Comparison of ENCODE assay signal across 28 mouse cellular contexts in the genomic region with DNA sequence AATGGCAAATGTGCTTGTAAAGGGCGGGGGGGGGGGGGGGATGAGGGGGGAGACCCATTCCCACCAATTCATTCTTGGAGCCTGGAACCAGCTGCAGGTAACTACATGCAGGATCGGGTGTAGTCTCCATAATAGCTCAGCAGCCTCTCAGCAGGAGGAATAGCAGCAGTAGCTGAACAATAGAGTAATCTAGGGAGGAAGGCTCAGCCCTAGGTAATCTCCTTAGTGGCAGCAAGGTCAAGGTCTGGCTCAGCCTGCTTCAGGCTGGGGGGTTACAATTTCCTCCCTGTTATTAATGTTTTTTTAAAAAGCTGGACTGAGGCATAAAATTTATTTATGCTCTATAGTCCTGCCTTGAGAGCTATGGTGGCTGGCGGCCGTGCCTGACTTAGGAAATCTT.
DNase-seq lines count a peak whose midpoint lies in the region; ATAC-seq and TF ChIP-seq lines count a peak whose summit lies in the region.
"Had no signal": no experiment of that assay in that cellular context is flagged by ENCODE, and none has a peak within 500 bp of the region (broad histone marks: within the 10 kb centered on the region; RNA-seq: fewer than 3 reads in every experiment).

No protein-coding gene starts in this region.

- peaks cover 35% of the 10 kb centered on the region for H3K9me3 ChIP-seq in E14TG2a.4 (ENCODE audit: low read length)
- no peaks in the 10 kb centered on the region; the same call in 1 of the 2 replicates for H3K9me3 ChIP-seq in midbrain, embryonic 11.5 days (ENCODE audit: control insufficient read depth, low read length)
- H3K9me3 ChIP-seq: embryonic facial prominence, embryonic 15.5 days; forebrain, embryonic 12.5 days; G1E had no signal

- DNase-seq in ES-CJ7 (ENCODE audit: low read depth, low spot score): peak; percentile 78
- peak; percentile 92 for DNase-seq in R1 (ENCODE audit: low read depth, low spot score)
- no peak for DNase-seq in cerebellum, postnatal 36 days
- no peak for DNase-seq in midbrain, embryonic 11.5 days (ENCODE audit: low spot score, missing footprints)
- DNase-seq in right cerebral cortex, postnatal 36 days (ENCODE audit: low spot score in 2 of 2): no peak
- DNase-seq: adrenal gland, adult 8-10 months; adrenal gland, postnatal 14 days; adrenal gland, postnatal 36 days; B cell, adult 2 months; cerebellum, adult 11-12 months; cerebellum, adult 2 months; cerebellum, adult 9-10 months; cerebellum, postnatal 10 days; cerebellum, postnatal 25 days; embryo, embryonic 11 days; forebrain, postnatal 0 days had no signal

- H3K27me3 ChIP-seq in E14TG2a.4 (ENCODE audit: insufficient read depth, low read length): no peaks in the 10 kb centered on the region
- no peaks in the 10 kb centered on the region for H3K27me3 ChIP-seq in midbrain, embryonic 11.5 days (ENCODE audit: control insufficient read depth, insufficient read depth, low read length)
- H3K27me3 ChIP-seq: CH12.LX; embryonic facial prominence, embryonic 13.5 days; embryonic facial prominence, embryonic 15.5 days; forebrain, embryonic 12.5 days; forebrain, embryonic 15.5 days; Patski had no signal

- 74% methylated on average over 4 of the region's 4 CpGs for WGBS in midbrain, embryonic 11.5 days

- TF ChIP-seq CTCF in E14TG2a.4 (conservative IDR thresholded peaks at IDR 0.05; ENCODE audit: low read length): no peak

- peaks cover 30% of the 10 kb centered on the region for H3K36me3 ChIP-seq in E14TG2a.4 (ENCODE audit: insufficient read depth, low read length)
- no peaks in the 10 kb centered on the region for H3K36me3 ChIP-seq in midbrain, embryonic 11.5 days (ENCODE audit: control insufficient read depth, insufficient read depth, low read length)
- H3K36me3 ChIP-seq: embryonic facial prominence, embryonic 13.5 days; embryonic facial prominence, embryonic 15.5 days; forebrain, embryonic 10.5 days; forebrain, embryonic 12.5 days; forebrain, embryonic 15.5 days; G1E had no signal

- ATAC-seq in midbrain, embryonic 11.5 days (ENCODE audit: low FRiP score): no peak
- ATAC-seq: activated CD4-positive, CD25-positive, alpha-beta regulatory T cell, adult 4 months; CD4-positive, CD25-positive, alpha-beta regulatory T cell, adult 4 months; forebrain, embryonic 15.5 days; forebrain, postnatal 0 days; Patski had no signal

- no peak overlapping the region for H3K4me2 ChIP-seq in midbrain, embryonic 11.5 days
- H3K4me2 ChIP-seq: embryonic facial prominence, embryonic 13.5 days; embryonic facial prominence, embryonic 15.5 days; forebrain, embryonic 12.5 days; forebrain, embryonic 15.5 days had no signal

- H3K27ac ChIP-seq in midbrain, embryonic 11.5 days (ENCODE audit: low read depth, low read length): no peak overlapping the region
- H3K27ac ChIP-seq: embryonic facial prominence, embryonic 13.5 days; embryonic facial prominence, embryonic 15.5 days; forebrain, embryonic 10.5 days; forebrain, embryonic 12.5 days; forebrain, embryonic 15.5 days had no signal

- H3K4me3 ChIP-seq in E14TG2a.4 (replicated peaks; ENCODE audit: low read length): peak overlapping the region; percentile 43
- H3K4me3 ChIP-seq in midbrain, embryonic 11.5 days (ENCODE audit: low read depth, low read length): no peak overlapping the region
- H3K4me3 ChIP-seq: embryonic facial prominence, embryonic 13.5 days; embryonic facial prominence, embryonic 15.5 days; erythroblast, embryonic 14.5 days; forebrain, embryonic 10.5 days; forebrain, embryonic 12.5 days; forebrain, embryonic 15.5 days had no signal

- peaks cover 24% of the 10 kb centered on the region for H3K4me1 ChIP-seq in E14TG2a.4 (replicated peaks; ENCODE audit: low read depth, low read length)
- no peaks in the 10 kb centered on the region for H3K4me1 ChIP-seq in midbrain, embryonic 11.5 days (ENCODE audit: control insufficient read depth, insufficient read depth, low read length)
- H3K4me1 ChIP-seq: embryonic facial prominence, embryonic 13.5 days; embryonic facial prominence, embryonic 15.5 days; forebrain, embryonic 10.5 days; forebrain, embryonic 12.5 days; forebrain, embryonic 15.5 days had no signal

- H3K9ac ChIP-seq in midbrain, embryonic 11.5 days (ENCODE audit: low read length): no peak overlapping the region
- H3K9ac ChIP-seq: embryonic facial prominence, embryonic 13.5 days; embryonic facial prominence, embryonic 15.5 days; forebrain, embryonic 12.5 days; forebrain, embryonic 15.5 days; forebrain, postnatal 0 days had no signal

Comparison
In these comparisons a context has a peak if more than half of its experiments do, and no peak if none do; other contexts are left out.
1. DNase-seq: peak in ES-CJ7 (single experiment) and R1 (single experiment); none in cerebellum, postnatal 36 days (0 of 2), midbrain, embryonic 11.5 days (single experiment) and right cerebral cortex, postnatal 36 days (0 of 2).